In the genomic region with DNA sequence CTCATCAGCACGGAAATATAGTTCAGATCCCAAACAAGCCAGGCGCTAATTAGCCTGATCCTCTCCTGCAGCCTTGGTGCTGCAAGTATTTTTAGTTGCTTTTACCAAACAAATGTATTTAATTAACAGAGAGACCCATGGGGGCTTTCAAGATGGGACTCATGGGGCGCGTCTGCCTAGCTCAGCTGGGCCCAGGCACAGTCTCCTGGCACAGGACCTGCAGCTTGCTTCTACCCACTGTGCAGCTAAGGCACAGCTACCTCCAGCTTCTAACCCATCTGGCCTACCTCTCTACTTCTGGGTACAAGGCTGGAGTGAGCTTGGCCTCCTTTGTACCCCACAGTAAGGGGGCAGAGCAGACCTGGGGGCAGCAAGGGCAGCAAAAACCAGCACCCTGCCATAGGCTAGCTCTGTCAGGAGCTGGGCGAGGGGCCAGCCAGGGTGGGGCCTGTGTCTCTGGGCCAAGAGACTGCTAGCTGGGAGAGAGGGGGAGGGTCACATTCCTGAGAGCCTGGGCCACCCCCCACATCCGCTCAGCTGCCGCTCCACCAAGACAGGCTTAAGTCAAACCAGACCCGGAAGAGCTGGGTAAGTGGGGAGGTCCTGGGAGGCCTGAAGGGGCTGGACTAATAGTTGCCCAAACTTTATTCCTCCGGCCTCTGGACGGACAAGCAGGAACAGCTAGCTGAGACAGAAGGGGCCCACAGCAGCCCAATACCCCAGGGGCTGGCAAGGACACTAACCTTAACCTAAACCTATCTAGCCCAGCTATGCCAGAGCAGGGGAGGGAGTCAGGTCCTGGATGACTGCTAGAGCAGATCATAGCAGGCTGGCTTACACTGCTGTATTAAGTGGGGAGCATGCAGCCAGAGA, we compare ENCODE assay signal across 9 mouse cellular contexts. TPM values are rescaled to one million over a fixed set of nuclear protein-coding genes. Genes with fewer than 3 reads are reported as not detected.
DNase-seq lines count a peak whose midpoint lies in the region; ATAC-seq lines count a peak whose summit lies in the region.
"Had no signal": no experiment of that assay in that cellular context is flagged by ENCODE, and none has a peak within 500 bp of the region (broad histone marks: within the 10 kb centered on the region; RNA-seq: fewer than 3 reads in every experiment).

No protein-coding gene starts in this region.

- H3K27ac ChIP-seq in brown adipose tissue, adult 24 weeks (replicated peaks; ENCODE audit: low read depth, low read length), result peak overlapping the region; percentile 57
- peak overlapping the region; percentile 55; the same call in 1 of the 2 replicates for H3K27ac ChIP-seq in liver, embryonic 12.5 days
- no peak overlapping the region for H3K27ac ChIP-seq in neural tube, embryonic 11.5 days (ENCODE audit: low read depth, low read length)

- peak; percentile 66 for ATAC-seq in liver, embryonic 12.5 days
- ATAC-seq in neural tube, embryonic 11.5 days (ENCODE audit: insufficient read depth, low FRiP score, low TSS enrichment), result no peak

- intact Hi-C loops in gastrocnemius, postnatal 36 days (cut with DNase I), result no loop called here

- H3K9me3 ChIP-seq in liver, embryonic 12.5 days (replicated peaks), result no peaks in the 10 kb centered on the region
- no peaks in the 10 kb centered on the region for H3K9me3 ChIP-seq in neural tube, embryonic 11.5 days (ENCODE audit: control insufficient read depth, low read length)

- 38% methylated on average over 10 of the region's 10 CpGs for WGBS in liver, embryonic 12.5 days (ENCODE audit: insufficient replicate concordance)
- WGBS in neural tube, embryonic 11.5 days, result 50% methylated on average over 10 of the region's 10 CpGs

- no peak overlapping the region for H3K4me2 ChIP-seq in liver, embryonic 12.5 days
- no peak overlapping the region for H3K4me2 ChIP-seq in neural tube, embryonic 11.5 days (ENCODE audit: low read depth)

- peaks cover 41% of the 10 kb centered on the region for H3K4me1 ChIP-seq in brown adipose tissue, adult 24 weeks (ENCODE audit: control insufficient read depth, insufficient read depth, insufficient read length, low read length)
- H3K4me1 ChIP-seq in liver, embryonic 12.5 days, result peaks cover 14% of the 10 kb centered on the region
- H3K4me1 ChIP-seq in neural tube, embryonic 11.5 days (ENCODE audit: control insufficient read depth, insufficient read depth, low read length), result peaks cover 9% of the 10 kb centered on the region

- H3K4me3 ChIP-seq in brown adipose tissue, adult 24 weeks (ENCODE audit: insufficient read depth, low read depth, low read length), result 0 out of 2 replicates have a peak overlapping the region, but pooled peaks have one; percentile 4
- no peak overlapping the region for H3K4me3 ChIP-seq in liver, embryonic 12.5 days
- no peak overlapping the region for H3K4me3 ChIP-seq in neural tube, embryonic 11.5 days (ENCODE audit: low read depth, low read length)

- H3K27me3 ChIP-seq in liver, embryonic 12.5 days (replicated peaks), result no peaks in the 10 kb centered on the region
- H3K27me3 ChIP-seq in neural tube, embryonic 11.5 days (ENCODE audit: control insufficient read depth, insufficient read depth, low read length), result no peaks in the 10 kb centered on the region
- H3K27me3 ChIP-seq: CH12.LX had no signal

- peaks cover 42% of the 10 kb centered on the region for H3K36me3 ChIP-seq in liver, embryonic 12.5 days
- H3K36me3 ChIP-seq in neural tube, embryonic 11.5 days (ENCODE audit: control insufficient read depth, insufficient read depth, low read length), result peaks cover 6% of the 10 kb centered on the region

- H3K9ac ChIP-seq in liver, embryonic 12.5 days, result no peak overlapping the region
- H3K9ac ChIP-seq in neural tube, embryonic 11.5 days (ENCODE audit: low read length), result no peak overlapping the region

- peak; percentile 40 for DNase-seq in cerebellum, adult 9-11 months
- no peak for DNase-seq in cerebellum, adult 11 months
- DNase-seq in gastrocnemius, postnatal 36 days, result peak; percentile 82 to 85
- peak; percentile 68 for DNase-seq in hindlimb bud, embryonic 11.5 days (ENCODE audit: extremely low spot score, low read depth, low spot score)
- peak; percentile 68 for DNase-seq in neural tube, embryonic 11.5 days (ENCODE audit: low spot score)
- peak; percentile 67 for DNase-seq in urinary bladder, postnatal 25 days (ENCODE audit: low spot score)

RNA-seq across cellular contexts. Expression of gene Plxna1, which starts 17.6 kb away (rescaled TPM):
- polyA plus RNA-seq in brown adipose tissue, adult 24 weeks (2012; ENCODE audit: insufficient read depth, insufficient read length, missing spikeins), result 27.1 and 34.3 TPM in 2 replicates
- 10 to 100 TPM; 11.1 to 18.1 TPM for total RNA-seq in gastrocnemius, postnatal 36 days (2021)
- 6.7 and 7.2 TPM in 2 replicates for polyA plus RNA-seq in liver, embryonic 12.5 days (2016; fragmentation: Nextera tagmentation; extraction: Ambion mirVana)
- 32.8 and 38.3 TPM in 2 replicates for polyA plus RNA-seq in neural tube, embryonic 11.5 days (2014; fragmentation: Nextera tagmentation; extraction: Ambion mirVana)
